Mouse (Mus musculus) heart, embryonic 12.5 days (tissue): ENCODE measurements around the gene Thap11. TPM values are rescaled to one million over a fixed set of nuclear protein-coding genes. Genes with fewer than 3 reads are reported as not detected.

Experiments
- ATAC-seq: fragments of 200-750 bp; cut with Nextera tagmentation; 2 replicates; pipeline ENCODE4 v1.8.0; 2017; ENCODE audit warnings: moderate TSS enrichment, moderate library complexity; ENCODE audit not compliant: insufficient number of reproducible peaks, low FRiP score
- H3K27ac ChIP-seq: fragments of 300-500 bp; sonication (generic); 2 replicates; pipeline ENCODE4 v1.5.1; 2016; ENCODE audit warnings: mild to moderate bottlenecking, moderate library complexity; ENCODE audit not compliant: poor library complexity, severe bottlenecking
- H3K27me3 ChIP-seq: fragments of 300-500 bp; sonication (generic); replicated peaks from 2 replicates; pipeline ENCODE4 v1.6.1; 2016; ENCODE audit warnings: mild to moderate bottlenecking, moderate library complexity
- H3K36me3 ChIP-seq: fragments of 300-500 bp; sonication (generic); 2 replicates; pipeline ENCODE4 v1.6.1; 2016; ENCODE audit warnings: mild to moderate bottlenecking, moderate library complexity
- H3K4me1 ChIP-seq: fragments of 300-500 bp; sonication (generic); replicated peaks from 2 replicates; pipeline ENCODE4 v1.6.1; 2016; ENCODE audit warnings: mild to moderate bottlenecking
- H3K4me2 ChIP-seq: fragments of 300-500 bp; sonication (generic); 2 replicates; pipeline ENCODE4 v1.6.1; 2016; ENCODE audit warnings: mild to moderate bottlenecking, moderate library complexity
- H3K4me3 ChIP-seq: fragments of 300-500 bp; sonication (generic); 2 replicates; pipeline ENCODE4 v1.5.1; 2016; ENCODE audit warnings: mild to moderate bottlenecking
- H3K9ac ChIP-seq: fragments of 300-500 bp; sonication (generic); 2 replicates; pipeline ENCODE4 v1.6.1; 2016; ENCODE audit warnings: mild to moderate bottlenecking, moderate library complexity
- H3K9me3 ChIP-seq: fragments of 300-500 bp; sonication (generic); replicated peaks from 2 replicates; pipeline ENCODE4 v1.6.1; 2016; ENCODE audit warnings: mild to moderate bottlenecking, moderate library complexity
- WGBS: fragments of 180-500 bp; shearing (Covaris S2); methylation state at CpG from one replicate; pipeline ENCODE4 v1.1.7; 2016; 5-methylcytosine and 5-hydroxymethylcytosine counted together
- polyA plus RNA-seq: library from polyadenylated mRNA; unstranded; fragments of >200 nt; fragmentation: Nextera tagmentation; extraction: Ambion mirVana; gene quantifications from 2 replicates; pipeline ENCODE4 v1.2.1, GENCODE M21; 2016

Gene Thap11
- polyA plus RNA-seq, 1 experiment from 2014 or later, result 53.8 TPM

- Histone ChIP-seq H3K36me3 (peaks cover 27% of the 10 kb centered on the region), H3K4me1 (peaks cover 28% of the 10 kb centered on the region), H3K9ac (no peak overlapping the region), H3K9me3 (no peaks in the 10 kb centered on the region), H3K4me3 (peak overlapping the region; percentile 92; the same call in 1 of the 2 replicates), H3K27ac (no peak overlapping the region), H3K27me3 (no peaks in the 10 kb centered on the region), H3K4me2 (peak overlapping the region; percentile 81; the same call in 1 of the 2 replicates)
- ATAC-seq, result no peak
- WGBS, result 78% methylated on average over 12 of the region's 12 CpGs
Measured at GRCm38 (mm10) chr8:105852146-105852729, 2.7 kb upstream of the Thap11 start.

GRCm38 (mm10) chr8:105853178-105853577 is 1.8 kb upstream of the Thap11 start, which contains the start of gene Cenpt:
Cenpt (minus strand) TSS chr8:105853278.
- Histone ChIP-seq H3K9ac (no peak within 1 kb of the TSS), H3K27ac (no peak within 1 kb of the TSS), H3K36me3 (peaks cover 23% of the 10 kb centered on the region), H3K4me3 (no peak within 1 kb of the TSS), H3K9me3 (no peaks in the 10 kb centered on the region), H3K4me1 (peaks cover 35% of the 10 kb centered on the region), H3K27me3 (no peaks in the 10 kb centered on the region), H3K4me2 (no peak within 1 kb of the TSS)
- ATAC-seq, result no peak
- WGBS, result 94% methylated on average over 3 of the region's 3 CpGs

- Histone ChIP-seq H3K4me2 (peak overlapping the region; percentile 97), H3K27ac (peak overlapping the region; percentile 81; the same call in 1 of the 2 replicates), H3K27me3 (no peaks in the 10 kb centered on the region), H3K9me3 (no peaks in the 10 kb centered on the region), H3K4me3 (peak overlapping the region; percentile 84), H3K36me3 (peaks cover 19% of the 10 kb centered on the region), H3K4me1 (peaks cover 39% of the 10 kb centered on the region), H3K9ac (peak overlapping the region; percentile 92)
- no peak for ATAC-seq
- WGBS, result 21% methylated on average over 8 of the region's 8 CpGs
Measured at GRCm38 (mm10) chr8:105854303-105854702, 629 bp upstream of the Thap11 start.

GRCm38 (mm10) chr8:105855248-105856167 is 576 bp downstream of the Thap11 start:
- Histone ChIP-seq H3K4me3 (peak overlapping the region; percentile 84), H3K36me3 (peaks cover 12% of the 10 kb centered on the region; the same call in 1 of the 2 replicates), H3K9me3 (no peaks in the 10 kb centered on the region), H3K27me3 (no peaks in the 10 kb centered on the region), H3K4me2 (peak overlapping the region; percentile 97), H3K4me1 (peaks cover 38% of the 10 kb centered on the region), H3K27ac (peak overlapping the region; percentile 81), H3K9ac (peak overlapping the region; percentile 92)
- ATAC-seq, result peak; percentile 53
- WGBS, result under 1% methylated on average over 71 of the region's 71 CpGs

- Histone ChIP-seq H3K27ac (peak overlapping the region; percentile 81; the same call in 1 of the 2 replicates), H3K4me3 (peak overlapping the region; percentile 84), H3K9me3 (no peaks in the 10 kb centered on the region), H3K9ac (peak overlapping the region; percentile 92), H3K4me2 (peak overlapping the region; percentile 97), H3K36me3 (peaks cover 12% of the 10 kb centered on the region; the same call in 1 of the 2 replicates), H3K4me1 (peaks cover 34% of the 10 kb centered on the region), H3K27me3 (no peaks in the 10 kb centered on the region)
- WGBS, result 10% methylated on average over 15 of the region's 15 CpGs
- no peak for ATAC-seq
Measured at GRCm38 (mm10) chr8:105856168-105856835, 1.4 kb downstream of the Thap11 start.

- no peak overlapping the region for H3K4me3 ChIP-seq
- 81% methylated on average over 5 of the region's 5 CpGs for WGBS
- H3K4me1 ChIP-seq, result peaks cover 52% of the 10 kb centered on the region
- ATAC-seq, result no peak
- no peak overlapping the region for H3K27ac ChIP-seq
- no peak overlapping the region for H3K9ac ChIP-seq
- H3K27me3 ChIP-seq, result no peaks in the 10 kb centered on the region
- no peak overlapping the region for H3K4me2 ChIP-seq
- no peaks in the 10 kb centered on the region for H3K9me3 ChIP-seq
- H3K36me3 ChIP-seq, result peaks cover 14% of the 10 kb centered on the region; the same call in 1 of the 2 replicates
Measured at GRCm38 (mm10) chr8:105858495-105858894, 3.6 kb downstream of the Thap11 start.

GRCm38 (mm10) chr8:105859314-105859713 is 4.4 kb downstream of the Thap11 start:
- H3K27ac ChIP-seq, result peak overlapping the region; percentile 95
- peaks cover 15% of the 10 kb centered on the region; the same call in 1 of the 2 replicates for H3K36me3 ChIP-seq
- no peaks in the 10 kb centered on the region for H3K9me3 ChIP-seq
- H3K27me3 ChIP-seq, result no peaks in the 10 kb centered on the region
- WGBS, result 49% methylated on average over 5 of the region's 5 CpGs
- H3K9ac ChIP-seq, result 0 out of 2 replicates have a peak overlapping the region, but pooled peaks have one; percentile 43
- peak overlapping the region; percentile 68 for H3K4me2 ChIP-seq
- ATAC-seq, result no peak
- H3K4me1 ChIP-seq, result peaks cover 58% of the 10 kb centered on the region
- H3K4me3 ChIP-seq, result no peak overlapping the region

GRCm38 (mm10) chr8:105860143-105860981 is 5.4 kb downstream of the Thap11 start, which contains the start of gene Nutf2:
Nutf2 (plus strand) TSS chr8:105860580.
- Histone ChIP-seq H3K36me3 (peaks cover 21% of the 10 kb centered on the region), H3K9ac (peak within 1 kb of the TSS; percentile 97), H3K4me3 (peak within 1 kb of the TSS; percentile 97), H3K27me3 (no peaks in the 10 kb centered on the region), H3K27ac (peak within 1 kb of the TSS; percentile 95), H3K9me3 (no peaks in the 10 kb centered on the region), H3K4me2 (peak within 1 kb of the TSS; percentile 88), H3K4me1 (peaks cover 59% of the 10 kb centered on the region)
- ATAC-seq, result peak; percentile 95
- under 1% methylated on average over 58 of the region's 59 CpGs for whole genome bisulfite sequencing

GRCm38 (mm10) chr8:105861951-105862350 is 7.0 kb downstream of the Thap11 start:
- no peak for ATAC-seq
- whole genome bisulfite sequencing, result 6% methylated on average over 1 of the region's 1 CpGs
- H3K27me3 ChIP-seq, result no peaks in the 10 kb centered on the region
- peaks cover 50% of the 10 kb centered on the region for H3K4me1 ChIP-seq
- H3K27ac ChIP-seq, result peak overlapping the region; percentile 7; the same call in 1 of the 2 replicates
- H3K9ac ChIP-seq, result peak overlapping the region; percentile 97
- H3K36me3 ChIP-seq, result peaks cover 35% of the 10 kb centered on the region
- peak overlapping the region; percentile 97 for H3K4me3 ChIP-seq
- H3K9me3 ChIP-seq, result no peaks in the 10 kb centered on the region
- peak overlapping the region; percentile 88 for H3K4me2 ChIP-seq

- no peak overlapping the region for H3K4me2 ChIP-seq
- no peak overlapping the region for H3K27ac ChIP-seq
- H3K27me3 ChIP-seq, result no peaks in the 10 kb centered on the region
- no peak for ATAC-seq
- H3K9me3 ChIP-seq, result no peaks in the 10 kb centered on the region
- peaks cover 38% of the 10 kb centered on the region for H3K4me1 ChIP-seq
- peaks cover 63% of the 10 kb centered on the region for H3K36me3 ChIP-seq
- 73% methylated on average over 6 of the region's 6 CpGs for WGBS
- H3K9ac ChIP-seq, result no peak overlapping the region
- H3K4me3 ChIP-seq, result no peak overlapping the region
Measured at GRCm38 (mm10) chr8:105866364-105867029, 11.6 kb downstream of the Thap11 start.
